Mouse (Mus musculus): ENCODE measurements around the gene Washc3.

DNA sequence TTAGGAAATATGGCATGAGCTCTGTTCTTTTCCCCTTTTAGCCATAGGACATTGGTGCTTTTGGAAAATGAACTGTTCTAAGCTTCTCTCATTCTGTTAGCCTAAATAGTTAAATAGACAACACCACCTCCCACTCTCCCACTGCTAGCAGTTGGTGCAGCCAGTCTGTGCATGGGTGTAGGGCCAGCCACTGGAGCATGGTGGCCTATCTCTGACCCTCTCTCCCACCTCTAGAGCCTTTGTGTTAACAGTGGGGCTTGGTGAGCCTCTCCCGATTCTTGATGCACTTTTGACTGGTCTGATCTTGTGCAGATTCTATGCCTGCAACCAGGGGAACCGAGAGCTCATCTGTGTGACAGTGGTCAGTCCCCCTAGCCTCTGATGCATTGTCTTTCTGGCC is 31.9 kb downstream of the Washc3 start:
- TF ChIP-seq CTCF (IDR thresholded peaks at IDR 0.05): no peak
- no peak for TF ChIP-seq EP300 (IDR thresholded peaks at IDR 0.05)
